Mouse (Mus musculus) telencephalon, adult 2 months (tissue): Measurements from ENCODE around the gene Neurod2.
A peak's percentile ranks its signal among the peaks of the same experiment; 100 is the strongest.

Source experiments
- DNase-seq: peaks from one replicate; pipeline ENCODE4 v3.0.0-alpha.2; 2011; ENCODE audit warnings: low read depth, low spot score

Gene Neurod2

GRCm38 (mm10) chr11:98329081-98329959, at the start of gene Neurod2:
Gene Neurod2 (minus strand): TSS chr11:98329648.
- DNase-seq: no peak

DNA sequence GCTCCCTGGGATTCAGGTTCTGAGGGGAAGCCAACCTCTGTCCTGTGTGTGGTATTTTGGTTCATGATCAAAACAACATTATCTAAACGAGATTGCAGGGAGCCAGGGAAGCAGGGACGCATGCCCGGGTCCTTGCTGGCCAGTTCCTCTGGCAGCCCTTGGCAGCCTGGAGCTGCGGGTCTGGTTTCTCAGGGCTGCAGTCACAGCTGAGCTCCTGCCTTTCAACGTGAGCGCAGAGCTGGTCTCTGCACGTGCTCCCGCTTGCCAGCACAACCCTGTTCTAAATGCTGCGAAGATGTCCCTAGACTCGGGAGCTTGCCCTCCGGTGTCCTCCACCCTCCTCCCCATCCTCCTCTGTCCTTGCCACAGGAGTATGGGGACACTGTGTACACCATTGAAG, 48.3 kb upstream of the Neurod2 start:
- DNase-seq: no peak

DNA sequence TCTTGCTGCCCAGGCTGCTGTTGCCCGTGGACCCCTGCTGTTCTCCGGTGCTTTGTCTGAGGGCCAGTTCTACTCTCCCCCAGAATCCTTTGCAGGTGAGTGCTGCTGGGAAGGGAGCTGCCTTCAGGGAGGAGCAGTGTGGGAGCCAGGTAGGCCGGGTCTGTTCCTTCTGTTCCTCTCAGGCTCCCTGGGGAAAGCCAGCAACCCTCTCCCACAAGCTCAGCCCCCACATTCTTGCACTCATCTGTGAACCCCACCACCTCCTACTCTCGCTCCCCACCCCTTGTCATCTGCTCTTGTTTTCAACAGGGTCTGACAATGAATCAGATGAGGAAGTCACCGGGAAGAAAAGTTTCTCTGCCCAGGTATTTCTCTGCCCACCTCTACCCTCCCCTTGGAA, 47.3 kb upstream of the Neurod2 start:
- DNase-seq: no peak

DNA sequence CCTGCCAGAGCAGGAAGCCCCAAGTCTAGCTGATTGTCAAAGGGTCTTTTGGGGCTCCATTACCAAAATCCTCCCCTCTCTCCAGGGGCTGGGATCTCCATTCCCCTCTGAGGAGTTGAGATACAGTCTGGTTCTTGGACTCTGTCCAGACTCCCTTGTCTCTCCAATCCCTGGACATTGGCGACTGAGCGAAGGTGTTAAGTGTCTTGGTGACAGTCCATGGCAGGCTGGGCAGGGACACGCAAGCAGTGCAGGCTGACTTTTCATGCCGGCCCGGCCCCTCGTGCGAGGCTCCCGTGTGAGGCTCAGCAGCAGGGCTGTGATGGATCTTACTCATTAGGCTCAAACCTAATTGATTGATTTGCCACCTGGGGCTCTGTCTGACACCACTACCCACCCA, 44.8 kb upstream of the Neurod2 start:
- DNase-seq: no peak

- DNase-seq: no peak
Measured at GRCm38 (mm10) chr11:98373244-98373643, 43.8 kb upstream of the Neurod2 start.

DNA sequence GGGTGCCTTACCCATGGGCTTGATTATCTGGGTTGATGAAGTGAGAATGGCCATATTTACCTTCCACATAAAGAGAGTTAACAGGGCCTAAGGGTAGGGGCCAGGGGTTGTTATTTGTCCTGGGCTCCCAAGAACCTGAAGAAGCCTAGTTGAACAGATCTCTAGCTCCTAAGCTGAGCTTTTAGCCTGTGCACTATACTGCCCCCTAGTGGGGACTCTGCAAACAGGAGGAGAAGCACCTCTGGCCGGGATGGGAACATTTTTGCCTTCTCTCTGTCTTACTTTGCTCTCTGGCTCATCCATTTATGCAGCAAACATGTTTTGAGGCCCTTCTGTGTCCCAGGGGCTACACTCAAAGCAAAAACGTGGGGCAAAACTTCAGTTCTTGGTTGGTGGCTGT, 43.0 kb upstream of the Neurod2 start:
- DNase-seq: no peak

DNA sequence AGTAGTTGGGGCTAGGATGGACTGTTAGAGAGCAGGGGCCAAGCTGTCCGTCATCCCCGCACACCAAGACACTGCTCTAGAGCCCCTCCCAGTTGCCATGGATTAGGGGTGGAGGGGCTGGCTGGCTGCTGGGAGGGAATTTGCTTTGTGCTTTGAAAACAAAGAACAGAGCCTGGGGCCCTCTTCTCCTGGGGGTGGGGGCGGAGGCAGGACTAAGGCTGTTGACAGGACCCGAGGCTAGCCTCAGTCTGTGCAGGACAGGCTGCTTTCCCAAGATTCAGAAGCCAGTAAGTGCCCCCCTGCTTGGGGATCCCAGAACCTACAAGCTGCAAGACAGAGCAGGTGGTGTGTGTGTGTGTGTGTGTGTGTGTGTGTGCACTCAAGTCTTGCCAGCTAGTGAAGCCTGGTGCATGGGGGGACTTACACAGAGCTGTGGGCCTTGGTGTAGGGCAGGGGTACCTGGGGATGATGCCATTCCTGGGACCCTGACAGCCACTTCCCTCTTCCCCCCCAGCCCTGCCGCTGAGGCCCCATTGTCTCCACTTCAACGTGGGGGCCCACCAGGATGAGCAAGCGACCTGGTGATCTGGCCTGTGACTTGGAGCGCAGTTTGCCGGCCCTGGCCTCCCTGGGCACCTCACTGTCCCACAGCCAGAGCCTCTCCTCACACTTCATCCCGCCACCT, 42.2 kb upstream of the Neurod2 start:
- no peak for DNase-seq

GRCm38 (mm10) chr11:98370588-98370987, 41.1 kb upstream of the Neurod2 start:
- no peak for DNase-seq

DNA sequence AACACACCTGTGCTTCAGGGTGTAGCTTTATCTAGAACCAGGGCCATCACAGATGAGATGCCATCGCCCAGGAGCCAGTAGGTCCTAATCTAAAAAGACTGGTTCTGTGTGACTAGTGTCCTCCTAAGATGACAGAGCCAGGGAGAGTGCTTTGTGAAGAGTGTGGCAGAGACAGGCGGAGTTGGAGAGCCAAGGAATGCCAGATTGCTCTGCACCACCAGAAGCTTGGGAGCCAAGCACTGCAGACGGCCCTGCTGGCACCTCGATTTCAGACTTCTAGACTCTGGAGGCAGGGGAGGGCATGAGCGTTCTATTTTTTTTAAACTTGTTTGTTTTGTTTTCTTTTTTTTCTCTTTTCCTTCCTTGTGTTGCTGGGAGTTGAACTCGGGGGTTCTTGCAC, 39.9 kb upstream of the Neurod2 start:
- peak; percentile 64 for DNase-seq

DNA sequence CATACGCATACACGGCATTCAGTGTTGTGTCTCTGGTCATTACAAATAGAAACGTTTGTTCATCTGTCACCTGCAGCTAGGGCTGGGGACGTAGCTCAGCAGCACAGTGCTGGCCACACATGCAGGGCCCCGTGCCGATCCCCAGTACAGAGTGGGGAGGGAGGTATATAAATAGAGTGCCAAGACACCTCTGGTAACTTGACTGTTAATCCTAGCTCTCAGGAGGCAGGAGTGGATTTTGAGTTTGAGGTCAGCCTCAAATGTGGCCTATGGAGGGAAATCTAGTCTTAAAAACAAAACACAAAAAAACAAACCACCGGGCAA, 38.4 kb upstream of the Neurod2 start:
- DNase-seq: no peak

DNA sequence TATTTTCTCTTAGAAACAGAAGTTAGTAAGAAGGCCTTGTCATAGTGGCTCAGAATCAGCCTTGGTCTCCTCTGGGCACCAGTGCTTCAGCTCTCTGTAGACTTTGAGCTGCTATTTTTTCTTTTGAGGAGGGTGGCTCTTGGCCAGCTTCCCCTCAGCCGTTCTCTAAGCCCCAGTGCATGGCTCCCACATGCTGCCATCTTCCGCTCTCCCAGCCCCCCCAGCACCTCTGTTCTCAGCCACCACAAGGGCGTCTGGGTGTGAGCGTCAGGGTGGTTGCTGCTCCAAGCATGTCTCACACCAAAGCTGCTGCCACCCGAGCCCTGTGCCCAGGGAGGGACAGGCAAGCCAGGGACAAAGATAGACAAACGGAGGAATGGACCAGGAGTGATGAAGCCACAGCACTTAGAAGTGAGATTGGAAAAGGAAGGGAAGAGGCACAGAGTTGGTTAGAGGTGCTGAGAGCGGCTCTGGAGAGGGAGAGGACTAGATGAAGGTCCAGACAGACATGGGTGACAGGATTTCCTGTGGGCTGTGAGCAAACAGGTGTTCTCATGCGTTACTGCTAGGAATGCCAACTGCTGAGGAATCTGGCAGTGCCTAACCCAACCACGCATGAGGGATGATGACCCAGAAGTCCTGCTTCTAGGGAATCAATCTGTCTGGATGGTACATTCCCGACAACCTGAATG, 37.9 kb upstream of the Neurod2 start:
- peak; percentile 60 for DNase-seq

DNA sequence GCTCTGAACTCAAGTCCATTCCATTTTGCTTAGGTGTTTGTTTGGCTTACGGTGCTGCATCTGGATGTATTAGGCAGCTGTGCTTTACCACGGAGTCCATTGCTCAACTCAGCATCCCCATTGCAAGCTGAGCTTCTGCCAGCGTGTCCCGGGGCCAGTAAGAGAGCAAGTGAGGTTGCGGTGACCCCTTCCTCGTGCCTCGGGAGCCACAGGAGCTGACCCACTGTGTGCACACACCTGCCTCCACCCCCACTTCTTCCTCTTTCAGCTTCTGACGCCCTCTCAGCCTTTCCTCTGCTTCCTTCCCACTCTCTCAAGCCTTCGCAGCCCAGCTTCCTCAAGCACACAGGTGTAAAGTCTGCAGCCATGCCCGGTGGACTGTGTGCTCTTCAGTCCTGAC, 36.8 kb upstream of the Neurod2 start:
- no peak for DNase-seq

DNA sequence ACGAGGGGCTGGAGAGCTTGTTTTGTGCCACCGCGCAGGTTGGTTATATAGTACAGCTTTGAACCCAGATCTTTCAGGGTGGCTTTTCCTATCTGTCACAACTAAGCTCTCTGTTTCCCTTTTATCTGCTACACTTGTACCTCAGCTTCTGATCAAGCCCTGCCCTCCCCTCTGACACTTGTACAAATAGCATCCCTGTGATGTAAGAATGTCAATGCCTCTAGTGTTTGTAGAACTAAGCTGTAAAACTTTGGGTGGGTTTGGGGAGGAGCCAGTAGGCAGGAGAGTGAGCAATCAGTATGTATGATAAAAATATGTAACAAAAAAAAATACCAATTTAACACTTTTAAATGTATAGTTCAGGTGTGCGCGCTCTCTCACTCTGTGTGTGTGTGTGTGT, 35.0 kb upstream of the Neurod2 start:
- no peak for DNase-seq

- DNase-seq: no peak
Measured at GRCm38 (mm10) chr11:98363817-98364216, 34.4 kb upstream of the Neurod2 start.

GRCm38 (mm10) chr11:98360866-98361521, 31.5 kb upstream of the Neurod2 start:
- DNase-seq: no peak

DNA sequence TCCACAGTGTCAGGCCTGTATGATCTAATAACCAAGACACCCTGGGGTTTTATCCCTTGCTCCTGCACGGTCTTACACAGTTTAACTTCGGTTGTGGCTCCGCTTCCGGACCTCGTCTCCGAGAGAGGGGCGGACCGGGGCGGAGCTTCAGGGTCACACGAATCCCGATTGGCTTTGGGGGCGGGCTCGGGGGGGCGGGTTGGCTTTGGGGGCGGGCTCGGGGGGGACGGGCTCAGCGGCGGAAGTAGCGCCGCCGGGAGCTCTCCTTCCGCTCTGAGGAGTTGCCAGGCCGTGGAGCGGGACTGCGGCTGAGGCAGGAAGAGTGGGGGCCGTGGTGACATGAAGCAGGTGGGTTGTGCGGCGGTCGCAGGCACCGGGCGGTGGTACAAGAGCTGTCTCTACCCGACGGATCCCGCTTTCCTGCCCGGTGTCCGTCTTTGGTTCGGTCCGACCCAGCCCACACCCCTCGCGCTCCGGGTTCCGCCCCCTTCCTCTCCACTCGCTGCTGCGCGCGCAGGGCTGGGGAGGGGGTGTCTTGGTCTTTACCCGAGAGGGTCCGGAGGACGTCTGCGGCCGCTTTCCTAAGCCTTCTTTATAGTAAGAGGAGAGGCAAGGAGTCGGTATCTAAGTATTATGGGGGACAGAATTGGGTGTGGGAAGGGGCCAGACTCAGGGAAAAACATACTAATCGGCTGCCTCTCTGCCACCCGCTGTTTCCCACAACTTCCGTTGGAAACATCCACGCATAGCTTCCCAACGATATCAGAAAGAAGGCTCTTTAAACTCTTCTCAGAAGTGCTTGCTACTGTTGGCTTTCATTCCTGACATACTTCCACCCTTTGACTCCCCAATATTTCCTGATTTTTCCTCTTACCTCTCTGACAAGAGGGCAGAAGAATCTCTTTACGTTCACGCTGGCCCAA, 29.0 kb upstream of the Neurod2 start, which contains the start of gene Stard3:
Gene Stard3 (plus strand): TSS at position 208 of the 923 bp plus-strand sequence.
- DNase-seq: peak; percentile 79

- no peak for DNase-seq
Measured at GRCm38 (mm10) chr11:98357396-98358160, 28.1 kb upstream of the Neurod2 start.

GRCm38 (mm10) chr11:98356625-98357394, 27.4 kb upstream of the Neurod2 start:
- DNase-seq: no peak

GRCm38 (mm10) chr11:98355732-98356299, 26.4 kb upstream of the Neurod2 start:
- DNase-seq: no peak
